Mouse (Mus musculus): ENCODE results near the gene Kansl1l.

DNA sequence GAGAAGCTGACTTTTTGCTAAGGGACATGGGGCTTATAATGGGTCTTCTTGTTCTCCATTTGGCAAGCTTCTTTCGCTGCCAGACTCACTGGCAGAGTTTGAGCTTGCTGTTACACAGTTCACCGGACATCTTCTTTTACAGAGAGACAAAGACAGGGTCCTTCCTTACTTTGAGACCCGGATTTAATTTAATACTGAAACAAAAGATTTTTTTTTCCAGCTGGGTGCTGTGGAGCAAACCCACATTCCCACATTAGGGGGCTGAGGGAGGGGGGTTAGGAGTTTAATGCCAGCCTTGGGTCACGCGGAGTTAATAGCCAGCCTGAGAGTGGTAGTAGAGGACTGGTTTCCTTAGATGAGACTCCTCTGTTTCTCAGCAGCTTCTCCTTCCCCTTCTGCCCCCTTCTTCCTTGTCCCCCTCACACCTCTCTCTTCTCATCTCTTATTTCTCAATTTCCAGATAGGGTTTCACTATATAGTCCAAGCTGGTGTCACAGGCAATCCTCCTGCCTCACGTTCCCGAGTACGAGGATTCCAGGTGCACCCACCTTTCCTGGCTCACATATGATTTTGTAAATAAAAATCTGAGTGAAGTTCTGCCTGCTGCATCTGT is 124.5 kb downstream of the Kansl1l start:
- no peak for TF ChIP-seq CTCF (IDR thresholded peaks at IDR 0.05; ENCODE audit: insufficient read depth, low read depth, low read length)
- no peak for TF ChIP-seq POLR2A (IDR thresholded peaks at IDR 0.05; ENCODE audit: insufficient read depth, low read depth, low read length)

All from olfactory bulb, adult 2 months (tissue).